Mouse (Mus musculus) lung, postnatal 14 days (tissue): ENCODE results near the gene Lca5l.
A peak's percentile ranks its signal among the peaks of the same experiment; 100 is the strongest.

Experiments used
- DNase-seq: peaks from one replicate; pipeline ENCODE4 v3.0.0; 2021

Gene Lca5l

DNA sequence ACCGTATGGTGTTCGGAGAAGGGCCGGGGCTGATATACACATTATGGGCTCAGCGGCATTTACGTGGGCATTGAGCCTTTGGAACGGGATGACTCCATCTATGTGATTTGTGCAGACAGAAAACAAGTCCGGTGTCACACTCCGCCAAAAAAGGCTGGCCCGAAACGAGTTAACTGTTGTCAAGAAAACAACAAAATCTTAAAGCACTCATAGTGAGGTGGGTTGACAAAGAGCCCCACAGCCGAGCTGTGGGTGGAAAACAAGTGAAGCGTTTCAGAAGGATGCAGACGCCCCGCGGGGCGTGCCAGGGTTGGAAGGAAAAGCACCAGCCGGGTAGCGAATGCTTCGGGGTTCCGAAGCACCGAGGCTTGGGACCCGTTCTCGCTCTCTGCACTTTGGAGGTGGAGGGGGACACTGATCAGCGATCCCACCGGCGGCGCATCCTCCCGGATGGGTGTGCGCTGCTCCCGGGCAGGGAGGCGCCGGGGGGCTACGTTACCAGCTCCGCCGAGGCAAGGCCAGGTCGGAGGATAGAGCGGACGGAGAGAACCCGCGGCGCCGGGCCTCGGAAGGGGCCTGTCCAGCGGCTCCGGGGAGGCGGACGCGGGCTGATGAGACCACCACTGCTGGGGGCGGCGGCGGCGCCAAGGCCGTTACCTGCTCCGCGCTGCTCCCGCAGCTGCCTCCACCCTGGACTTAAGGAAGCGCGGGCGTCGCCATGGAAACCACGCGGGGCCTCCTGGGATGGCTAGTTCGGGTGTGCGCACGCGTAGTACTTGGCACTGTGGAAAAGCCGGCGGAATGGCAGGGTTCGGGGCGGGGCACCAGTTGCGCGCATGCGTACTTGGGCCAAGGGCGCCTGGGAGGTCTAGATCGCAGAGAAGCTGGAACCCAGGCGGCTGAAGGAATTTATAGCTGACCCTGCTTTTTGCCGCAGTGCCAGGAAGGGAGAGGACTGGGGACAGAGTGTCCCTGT, at the start of gene Lca5l:
Gene Lca5l (minus strand): TSS at position 741 of the 976 bp plus-strand sequence.
- DNase-seq = peak; percentile 100

GRCm38 (mm10) chr16:96235366-96235970, 43.4 kb upstream of the Lca5l start, which contains the start of gene B3galt5:
TSS of gene B3galt5 (plus strand) at chr16:96235801.
- no peak for DNase-seq

- DNase-seq = no peak
Measured at GRCm38 (mm10) chr16:96233996-96234395, 41.9 kb upstream of the Lca5l start.

GRCm38 (mm10) chr16:96231974-96232373, 39.9 kb upstream of the Lca5l start:
- DNase-seq = no peak

DNA sequence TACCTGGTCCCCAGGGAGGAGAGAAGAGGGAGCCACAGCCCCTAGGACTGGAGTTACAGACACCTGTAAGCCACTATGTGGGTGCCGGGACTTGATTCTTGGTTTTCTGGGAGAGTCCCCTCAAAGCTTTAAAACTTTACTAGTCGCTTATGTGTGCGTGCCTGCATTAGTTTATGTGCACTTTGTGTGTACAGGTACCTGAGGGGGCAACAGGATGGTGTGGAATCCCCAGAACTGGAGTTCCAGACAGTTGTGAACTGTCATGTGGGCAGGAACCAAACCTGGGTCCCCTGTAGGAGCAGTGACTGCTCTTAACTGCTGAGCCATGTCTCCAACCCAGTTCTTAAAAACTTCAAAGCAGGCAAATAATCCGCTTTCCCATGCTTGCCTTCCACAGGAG, 39.2 kb upstream of the Lca5l start:
- no peak for DNase-seq

GRCm38 (mm10) chr16:96230411-96230810, 38.3 kb upstream of the Lca5l start:
- DNase-seq = peak; percentile 84

DNA sequence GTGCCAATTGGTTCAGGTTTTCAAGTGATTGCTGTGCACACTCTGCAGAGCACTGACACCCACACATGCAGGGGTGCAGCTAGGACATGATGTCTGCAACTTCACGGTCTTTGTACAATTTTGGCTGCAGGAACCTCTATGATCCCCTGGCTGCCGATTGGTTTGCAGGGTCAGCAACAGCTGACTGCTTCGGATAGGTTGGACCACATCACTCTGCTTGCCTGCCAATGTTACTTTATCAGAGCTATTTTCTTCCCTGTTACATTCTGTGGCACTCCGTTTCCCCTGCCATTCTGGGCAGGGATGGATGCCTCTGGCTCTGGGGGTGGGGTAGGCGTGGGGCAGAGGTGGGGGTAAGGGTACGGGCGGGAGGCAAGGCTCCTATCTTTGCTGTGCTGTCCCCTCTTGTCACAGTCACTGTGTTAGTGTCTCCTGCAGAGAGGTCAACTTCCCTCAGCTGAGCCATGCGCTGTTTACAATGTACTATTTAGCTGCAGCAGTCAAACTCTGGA, 37.0 kb upstream of the Lca5l start:
- no peak for DNase-seq

- no peak for DNase-seq
Measured at GRCm38 (mm10) chr16:96228438-96228837, 36.4 kb upstream of the Lca5l start.

- DNase-seq = no peak
Measured at GRCm38 (mm10) chr16:96222452-96222851, 30.4 kb upstream of the Lca5l start.

- no peak for DNase-seq
Measured at GRCm38 (mm10) chr16:96221959-96222358, 29.9 kb upstream of the Lca5l start.

DNA sequence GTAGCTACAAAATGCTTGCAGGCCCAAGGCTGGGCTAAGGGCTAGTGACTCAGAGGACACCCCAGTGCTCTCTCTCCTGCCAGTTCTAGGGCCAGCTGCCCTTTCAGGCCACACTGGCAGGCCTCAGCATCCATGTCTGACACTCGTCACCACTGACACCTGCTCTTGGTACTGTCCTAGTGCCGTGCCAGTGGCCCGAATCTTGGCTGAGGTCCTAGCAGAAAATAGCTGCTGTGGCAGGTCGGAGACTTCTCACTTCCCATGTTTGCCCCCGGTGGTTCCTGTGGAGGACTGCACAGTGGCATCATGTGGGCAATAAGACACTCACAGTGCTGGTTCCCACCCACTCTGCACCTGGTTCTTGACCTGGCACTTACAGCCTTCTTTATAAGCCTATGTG, 29.4 kb upstream of the Lca5l start:
- DNase-seq = no peak

DNA sequence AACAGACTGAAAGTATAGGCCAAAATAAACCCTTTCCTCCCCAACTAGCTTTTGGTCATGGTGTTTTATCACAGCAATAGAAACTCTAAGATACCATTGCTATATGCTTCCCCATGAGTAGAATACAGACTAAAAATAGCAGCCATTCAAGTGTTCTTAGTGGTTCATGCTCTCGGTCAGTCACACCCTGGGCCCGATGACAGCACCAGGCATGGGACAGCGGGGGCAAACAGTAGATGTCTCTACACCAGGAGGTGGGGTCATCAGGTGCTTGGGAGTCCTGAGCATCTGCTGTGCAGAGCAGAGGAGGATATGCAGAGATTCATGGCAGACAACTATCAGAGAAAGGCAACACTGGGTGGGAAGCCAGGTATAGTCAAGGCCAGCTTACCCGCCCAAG, 21.0 kb upstream of the Lca5l start:
- no peak for DNase-seq

GRCm38 (mm10) chr16:96210856-96211255, 18.8 kb upstream of the Lca5l start:
- no peak for DNase-seq

- DNase-seq = no peak
Measured at GRCm38 (mm10) chr16:96209789-96210188, 17.7 kb upstream of the Lca5l start.

- no peak for DNase-seq
Measured at GRCm38 (mm10) chr16:96201485-96202232, 9.6 kb upstream of the Lca5l start.

GRCm38 (mm10) chr16:96200702-96201028, 8.6 kb upstream of the Lca5l start:
- no peak for DNase-seq

GRCm38 (mm10) chr16:96199913-96200701, 8.0 kb upstream of the Lca5l start, which contains the start of gene Sh3bgr:
TSS of gene Sh3bgr (plus strand) at chr16:96200450.
- DNase-seq = peak; percentile 61

DNA sequence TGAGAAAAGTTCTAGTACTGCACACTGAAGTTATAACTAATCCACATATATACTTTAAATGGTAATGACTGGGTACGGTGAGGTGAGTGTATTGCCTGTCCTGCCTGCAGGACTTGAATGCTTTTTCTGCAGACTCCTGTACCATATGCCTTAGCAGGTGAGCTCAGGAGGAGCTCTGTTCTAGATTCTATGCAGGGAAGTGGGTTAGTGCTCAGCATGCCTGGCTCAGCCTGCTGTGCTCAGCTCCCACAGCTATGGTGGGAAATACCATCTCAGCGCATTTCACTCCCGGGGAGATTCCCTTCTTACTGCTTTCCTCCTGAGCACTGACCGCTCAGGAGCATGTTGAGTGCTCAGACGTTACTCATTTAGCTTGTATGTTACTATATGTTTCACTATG, 4.5 kb downstream of the Lca5l start:
- DNase-seq = no peak

- DNase-seq = no peak
Measured at GRCm38 (mm10) chr16:96179156-96179555, 12.9 kb downstream of the Lca5l start.

GRCm38 (mm10) chr16:96175399-96175798, 16.7 kb downstream of the Lca5l start:
- DNase-seq = peak; percentile 72

GRCm38 (mm10) chr16:96173648-96174047, 18.4 kb downstream of the Lca5l start:
- no peak for DNase-seq

DNA sequence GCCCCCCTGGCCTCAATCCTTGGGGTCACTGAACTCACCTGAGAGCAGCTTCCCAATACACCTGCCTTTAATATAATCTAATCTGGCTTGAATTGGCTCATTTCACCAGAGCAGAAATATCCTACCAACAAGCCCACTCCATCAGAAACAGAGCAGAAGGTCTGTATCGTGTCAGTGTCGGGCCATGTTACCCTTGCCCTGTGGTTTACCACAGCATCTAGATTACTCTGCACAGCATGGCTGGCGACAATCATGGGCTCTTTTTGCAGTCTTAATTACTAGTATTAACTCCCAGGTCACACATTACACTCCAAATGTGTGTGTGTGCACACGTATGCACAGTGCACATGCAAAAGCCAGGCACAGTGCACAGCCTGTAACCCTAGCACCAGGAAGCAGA, 23.2 kb downstream of the Lca5l start:
- DNase-seq = no peak
